Mouse (Mus musculus) hindbrain, embryonic 13.5 days (tissue): Measurements from ENCODE around the gene Polr3e. TPM values are rescaled to one million over a fixed set of nuclear protein-coding genes. Genes with fewer than 3 reads are reported as not detected.
"Not testable (repeated sequence)": the region's sequence is repeated elsewhere in the genome, so short reads cannot be mapped to it uniquely, and the experiment has no call there.

Source experiments
- ATAC-seq: fragments of 200-750 bp; cut with Nextera tagmentation; 2 replicates; pipeline ENCODE4 v1.8.0; 2017; ENCODE audit warnings: moderate TSS enrichment; ENCODE audit not compliant: low FRiP score
- H3K27ac ChIP-seq: fragments of 300-500 bp; sonication (generic); 2 replicates; pipeline ENCODE4 v1.5.1; 2015; ENCODE audit warnings: inconsistent platforms, mild to moderate bottlenecking, moderate library complexity
- H3K27me3 ChIP-seq: fragments of 300-500 bp; sonication (generic); 2 replicates; pipeline ENCODE4 v1.6.1; 2015; ENCODE audit warnings: mild to moderate bottlenecking, inconsistent platforms
- H3K36me3 ChIP-seq: fragments of 300-500 bp; sonication (generic); 2 replicates; pipeline ENCODE4 v1.6.1; 2015; ENCODE audit warnings: mild to moderate bottlenecking, inconsistent platforms
- H3K4me1 ChIP-seq: fragments of 300-500 bp; sonication (generic); replicated peaks from 2 replicates; pipeline ENCODE4 v1.6.1; 2015; ENCODE audit warnings: inconsistent platforms
- H3K4me2 ChIP-seq: fragments of 300-500 bp; sonication (generic); 2 replicates; pipeline ENCODE4 v1.6.1; 2015; ENCODE audit warnings: inconsistent platforms, mild to moderate bottlenecking, moderate library complexity
- H3K4me3 ChIP-seq: fragments of 300-500 bp; sonication (generic); 2 replicates; pipeline ENCODE4 v1.5.1; 2015; ENCODE audit warnings: mild to moderate bottlenecking, inconsistent platforms
- H3K9ac ChIP-seq: fragments of 300-500 bp; sonication (generic); 2 replicates; pipeline ENCODE4 v1.6.1; 2015; ENCODE audit warnings: mild to moderate bottlenecking, inconsistent platforms
- H3K9me3 ChIP-seq: fragments of 300-500 bp; sonication (generic); 2 replicates; pipeline ENCODE4 v1.6.1; 2016; ENCODE audit warnings: inconsistent platforms
- WGBS: fragments of 180-500 bp; shearing (Covaris S2); methylation state at CpG from one replicate; pipeline ENCODE4 v1.1.7; 2015; 5-methylcytosine and 5-hydroxymethylcytosine counted together
- polyA plus RNA-seq: library from polyadenylated mRNA; unstranded; fragments of >200 nt; fragmentation: Nextera tagmentation; extraction: Ambion mirVana; gene quantifications from 2 replicates; pipeline ENCODE4 v1.2.1, GENCODE M21; 2015

Gene Polr3e
- polyA plus RNA-seq, 1 experiment from 2014 or later = 23.1 TPM

DNA sequence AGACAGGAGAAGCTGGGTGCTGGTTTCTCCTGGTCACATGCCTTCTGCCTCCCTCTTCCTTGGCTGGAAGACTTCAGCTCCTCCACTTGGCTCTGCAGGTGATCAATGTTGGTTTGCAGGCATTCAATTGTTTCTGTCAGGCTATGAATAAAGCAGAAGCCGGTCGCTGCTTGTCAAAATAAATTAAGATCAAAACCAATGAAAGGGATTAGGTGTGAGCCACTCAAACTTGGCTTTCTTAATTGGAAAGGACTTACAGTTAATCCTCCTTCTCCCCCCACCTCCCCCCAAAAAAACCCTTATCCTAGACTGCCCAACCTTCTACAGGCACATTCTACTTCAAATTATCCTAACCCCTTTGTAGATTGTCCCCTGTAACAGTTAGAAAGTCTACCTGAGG lies 42.6 kb downstream of the Polr3e start:
- no peaks in the 10 kb centered on the region for H3K27me3 ChIP-seq
- 70% methylated on average over 2 of the region's 2 CpGs for WGBS
- H3K27ac ChIP-seq = no peak overlapping the region
- H3K9me3 ChIP-seq = no peaks in the 10 kb centered on the region
- H3K4me1 ChIP-seq = no peaks in the 10 kb centered on the region
- H3K9ac ChIP-seq = no peak overlapping the region
- no peak for ATAC-seq
- H3K4me2 ChIP-seq = no peak overlapping the region
- H3K36me3 ChIP-seq = peaks cover 47% of the 10 kb centered on the region
- H3K4me3 ChIP-seq = no peak overlapping the region

- Histone ChIP-seq H3K9me3 (no peaks in the 10 kb centered on the region), H3K4me2 (no peak overlapping the region), H3K4me3 (no peak overlapping the region), H3K27ac (no peak overlapping the region), H3K36me3 (peaks cover 47% of the 10 kb centered on the region), H3K4me1 (no peaks in the 10 kb centered on the region), H3K27me3 (no peaks in the 10 kb centered on the region), H3K9ac (no peak overlapping the region)
- WGBS = 88% methylated on average over 6 of the region's 6 CpGs
- ATAC-seq = no peak
Measured at GRCm38 (mm10) chr7:120960601-120961000, 43.1 kb downstream of the Polr3e start.

- 82% methylated on average over 3 of the region's 3 CpGs for WGBS
- no peak overlapping the region for H3K4me2 ChIP-seq
- H3K27ac ChIP-seq = no peak overlapping the region
- no peak overlapping the region for H3K9ac ChIP-seq
- no peaks in the 10 kb centered on the region for H3K27me3 ChIP-seq
- no peaks in the 10 kb centered on the region for H3K4me1 ChIP-seq
- no peak overlapping the region for H3K4me3 ChIP-seq
- peaks cover 40% of the 10 kb centered on the region for H3K36me3 ChIP-seq
- no peak for ATAC-seq
- no peaks in the 10 kb centered on the region for H3K9me3 ChIP-seq
Measured at GRCm38 (mm10) chr7:120961893-120962292, 44.3 kb downstream of the Polr3e start.

- Histone ChIP-seq H3K4me2 (no peak overlapping the region), H3K27ac (no peak overlapping the region), H3K9ac (no peak overlapping the region), H3K4me1 (no peaks in the 10 kb centered on the region), H3K27me3 (no peaks in the 10 kb centered on the region), H3K4me3 (no peak overlapping the region), H3K36me3 (peaks cover 38% of the 10 kb centered on the region), H3K9me3 (no peaks in the 10 kb centered on the region)
- no peak for ATAC-seq
- 90% methylated on average over 5 of the region's 5 CpGs for WGBS
Measured at GRCm38 (mm10) chr7:120963126-120963525, 45.6 kb downstream of the Polr3e start.

DNA sequence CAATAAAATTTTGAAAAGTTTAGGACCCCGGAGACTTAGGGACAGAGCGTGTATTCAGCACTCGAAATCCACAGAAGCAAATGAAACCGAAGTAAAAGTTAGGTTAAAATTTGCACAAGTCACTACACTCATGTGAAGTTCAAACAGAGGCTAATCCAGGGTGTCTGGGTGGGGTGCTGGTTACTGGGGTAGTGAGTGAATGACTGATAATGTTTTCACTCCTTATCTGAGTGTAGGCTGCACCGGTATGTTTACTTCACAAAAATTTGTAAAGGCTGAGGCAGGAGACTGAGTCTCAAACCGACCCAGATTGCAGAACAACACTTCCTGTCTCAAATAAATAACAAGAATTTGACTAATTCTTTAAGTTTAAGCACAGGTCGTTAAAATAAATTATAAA lies 51.7 kb downstream of the Polr3e start:
- Histone ChIP-seq H3K27me3 (no peaks in the 10 kb centered on the region), H3K36me3 (peaks cover 26% of the 10 kb centered on the region), H3K4me3 (no peak overlapping the region), H3K9ac (no peak overlapping the region), H3K9me3 (no peaks in the 10 kb centered on the region), H3K4me2 (no peak overlapping the region), H3K27ac (no peak overlapping the region), H3K4me1 (peaks cover 7% of the 10 kb centered on the region; the same call in 1 of the 2 replicates)
- 94% methylated on average over 7 of the region's 7 CpGs for WGBS
- no peak for ATAC-seq

DNA sequence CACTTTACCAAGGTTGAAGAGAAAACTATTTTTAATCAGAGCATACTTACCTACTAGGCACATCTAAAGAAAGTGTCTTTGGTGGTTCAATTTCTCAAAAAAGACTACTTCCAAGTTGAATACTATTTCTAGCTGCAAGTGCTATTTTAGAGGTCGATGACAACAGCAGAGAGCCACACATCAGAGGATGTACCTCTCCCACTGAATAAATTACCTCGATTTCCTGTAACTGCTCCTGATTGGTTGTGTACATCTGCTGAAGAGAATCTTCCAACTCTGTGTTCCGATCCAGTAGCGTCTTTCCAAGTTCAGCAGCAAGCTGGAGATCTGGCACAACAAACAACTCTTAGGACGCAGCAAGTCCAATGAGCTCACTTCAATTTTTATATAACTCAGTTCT lies 52.6 kb downstream of the Polr3e start:
- WGBS = 91% methylated on average over 5 of the region's 5 CpGs
- Histone ChIP-seq H3K9ac (no peak overlapping the region), H3K4me3 (no peak overlapping the region), H3K4me1 (peaks cover 11% of the 10 kb centered on the region; the same call in 1 of the 2 replicates), H3K27me3 (no peaks in the 10 kb centered on the region), H3K27ac (no peak overlapping the region), H3K4me2 (no peak overlapping the region), H3K36me3 (peaks cover 26% of the 10 kb centered on the region), H3K9me3 (no peaks in the 10 kb centered on the region)
- no peak for ATAC-seq

GRCm38 (mm10) chr7:120972471-120972870 lies 54.9 kb downstream of the Polr3e start:
- ATAC-seq, H3K27ac ChIP-seq, H3K4me3 ChIP-seq, H3K9me3 ChIP-seq, H3K27me3 ChIP-seq, H3K4me2 ChIP-seq, H3K9ac ChIP-seq: not testable (repeated sequence)
- WGBS = 81% methylated on average over 2 of the region's 2 CpGs
- H3K36me3 ChIP-seq = peaks cover 20% of the 10 kb centered on the region
- H3K4me1 ChIP-seq = peaks cover 19% of the 10 kb centered on the region

GRCm38 (mm10) chr7:120974001-120974400 lies 56.5 kb downstream of the Polr3e start:
- no peak for ATAC-seq
- Histone ChIP-seq H3K9me3 (no peaks in the 10 kb centered on the region), H3K4me2 (no peak overlapping the region), H3K27me3 (no peaks in the 10 kb centered on the region), H3K9ac (no peak overlapping the region), H3K27ac (no peak overlapping the region), H3K36me3 (peaks cover 6% of the 10 kb centered on the region), H3K4me1 (peaks cover 31% of the 10 kb centered on the region), H3K4me3 (no peak overlapping the region)
- 88% methylated on average over 3 of the region's 3 CpGs for WGBS

DNA sequence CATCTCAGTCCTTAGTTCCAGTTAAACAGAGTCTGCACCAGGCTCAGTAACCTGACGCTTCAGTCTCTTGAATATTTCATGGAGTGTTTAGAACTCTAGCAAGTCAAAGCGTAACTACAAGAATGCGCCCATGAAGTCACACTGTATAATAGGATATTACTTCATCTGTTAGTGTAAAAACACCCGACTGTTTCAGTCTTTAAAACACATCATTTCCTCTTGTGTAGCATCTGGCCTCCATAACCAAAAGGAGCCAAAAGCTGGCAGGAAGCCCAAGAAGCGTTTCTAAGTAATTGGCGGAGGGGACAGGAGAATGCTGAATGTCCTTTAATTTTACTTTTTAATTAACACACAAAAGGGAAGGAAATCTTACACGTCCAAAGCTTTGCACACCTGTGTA lies 59.5 kb downstream of the Polr3e start:
- H3K27ac ChIP-seq = peak overlapping the region; percentile 30; the same call in 1 of the 2 replicates
- H3K9me3 ChIP-seq = no peaks in the 10 kb centered on the region
- H3K9ac ChIP-seq = no peak overlapping the region
- 48% methylated on average over 7 of the region's 7 CpGs for WGBS
- H3K4me3 ChIP-seq = no peak overlapping the region
- H3K4me2 ChIP-seq = no peak overlapping the region
- H3K4me1 ChIP-seq = peaks cover 48% of the 10 kb centered on the region
- no peaks in the 10 kb centered on the region for H3K36me3 ChIP-seq
- no peaks in the 10 kb centered on the region for H3K27me3 ChIP-seq
- no peak for ATAC-seq

- H3K27ac ChIP-seq = no peak overlapping the region
- ATAC-seq = no peak
- peak overlapping the region; percentile 95 for H3K4me3 ChIP-seq
- H3K9me3 ChIP-seq = no peaks in the 10 kb centered on the region
- H3K9ac ChIP-seq = no peak overlapping the region
- WGBS = 91% methylated on average over 4 of the region's 4 CpGs
- no peaks in the 10 kb centered on the region for H3K36me3 ChIP-seq
- H3K4me1 ChIP-seq = peaks cover 47% of the 10 kb centered on the region
- 0 out of 2 replicates have a peak, but pooled peaks cover 2% of the 10 kb centered on the region for H3K27me3 ChIP-seq
- peak overlapping the region; percentile 69 for H3K4me2 ChIP-seq
Measured at GRCm38 (mm10) chr7:120980041-120980440, 62.5 kb downstream of the Polr3e start.

DNA sequence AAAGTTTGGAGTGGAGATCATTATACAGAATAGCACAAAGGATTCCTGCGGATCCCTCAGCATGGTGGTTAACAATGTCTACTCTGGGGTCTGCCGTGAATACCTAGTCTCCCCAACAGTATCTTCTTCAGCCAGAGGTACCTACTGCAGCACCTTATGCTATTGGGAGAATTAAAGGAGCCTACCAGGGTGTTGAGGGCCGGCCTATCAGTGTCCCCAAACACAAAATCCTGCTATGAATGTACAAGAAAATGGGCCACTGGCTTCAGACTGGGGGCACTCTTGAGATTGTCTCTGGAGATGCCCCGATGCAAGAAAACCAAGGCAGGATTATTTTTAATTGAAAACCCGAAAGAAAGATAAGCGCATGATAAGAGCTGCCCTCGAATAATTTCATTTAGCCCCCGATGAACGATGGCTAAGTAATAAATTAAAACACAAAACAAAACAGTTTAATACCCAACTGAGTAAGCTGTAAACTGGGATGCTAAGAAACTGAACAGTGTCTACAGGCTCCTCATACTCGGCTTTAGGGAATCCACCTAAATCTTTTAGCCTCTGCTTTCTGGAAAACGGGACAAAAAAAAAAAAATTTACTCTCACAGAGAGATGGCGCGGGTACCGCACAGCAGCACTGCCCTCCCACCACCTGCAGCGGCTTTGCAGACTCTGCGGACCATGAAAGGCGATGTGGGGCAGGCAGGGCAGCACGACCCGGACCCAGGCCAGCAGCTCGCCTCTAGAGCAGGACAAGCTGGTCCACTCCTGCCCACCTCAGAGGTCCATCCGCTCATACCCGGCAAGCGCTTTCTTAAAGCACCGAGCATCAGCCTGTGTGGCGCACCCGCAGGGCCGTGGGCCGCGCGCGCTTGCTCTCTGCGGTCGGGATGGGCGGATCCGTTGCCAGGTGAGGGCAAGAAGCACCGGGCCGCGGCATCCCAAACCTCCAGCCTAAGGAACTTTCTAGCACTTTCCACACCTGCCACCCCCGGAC lies 63.7 kb downstream of the Polr3e start:
- H3K36me3 ChIP-seq = no peaks in the 10 kb centered on the region
- peak; percentile 71 for ATAC-seq

DNA sequence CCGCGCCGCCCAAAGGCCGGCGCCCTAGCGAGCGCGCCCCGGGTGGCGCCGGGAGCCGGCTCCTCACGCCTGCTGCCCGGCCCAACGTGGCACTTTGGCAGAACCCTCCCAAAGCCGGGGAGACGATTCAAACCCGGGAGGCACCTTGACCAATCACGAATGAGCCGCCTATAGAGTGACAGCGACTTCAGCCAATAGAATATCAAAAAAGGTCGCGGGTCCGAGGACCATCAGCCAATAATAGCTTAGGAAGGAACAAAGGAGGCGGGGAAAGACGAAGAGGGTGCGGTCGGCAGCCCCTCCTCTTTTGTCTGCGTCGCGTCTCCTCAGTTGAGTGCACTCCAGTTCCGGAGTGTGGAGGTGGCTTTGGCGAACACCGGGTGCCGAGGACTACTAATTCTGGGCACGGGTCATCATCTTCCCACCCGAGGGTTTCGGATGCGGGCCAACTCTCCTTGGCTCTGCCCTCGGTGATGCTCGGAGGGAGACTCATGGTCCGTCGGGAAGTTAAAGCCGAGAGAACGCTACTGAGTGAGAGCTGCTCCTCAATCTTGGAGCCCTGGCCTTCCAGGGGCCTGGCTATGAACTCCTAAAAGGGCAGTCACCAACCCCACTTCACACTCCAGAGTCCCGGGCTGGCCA lies 64.8 kb downstream of the Polr3e start, which contains the start of the genes Cdr2 and Mfsd13b:
TSS of gene Cdr2 (minus strand) at position 113 of the 642 bp plus-strand sequence.
TSS of gene Mfsd13b (plus strand) at position 310 of the 642 bp plus-strand sequence.
- Histone ChIP-seq H3K4me1 (peaks cover 40% of the 10 kb centered on the region), H3K4me2 (peak within 1 kb of the TSS; percentile 84), H3K27me3 (0 out of 2 replicates have a peak, but pooled peaks cover 2% of the 10 kb centered on the region), H3K4me3 (peak within 1 kb of the TSS; percentile 95), H3K27ac (peak within 1 kb of the TSS; percentile 87), H3K36me3 (no peaks in the 10 kb centered on the region), H3K9ac (peak within 1 kb of the TSS; percentile 86), H3K9me3 (no peaks in the 10 kb centered on the region)
- WGBS = under 1% methylated on average over 46 of the region's 46 CpGs
- ATAC-seq = peak; percentile 96

More for the DNA sequence above, 63.7 kb downstream of the Polr3e start:
- peak overlapping the region; percentile 86 for H3K9ac ChIP-seq
- peak overlapping the region; percentile 95 for H3K4me3 ChIP-seq
- 0 out of 2 replicates have a peak, but pooled peaks cover 2% of the 10 kb centered on the region for H3K27me3 ChIP-seq
- H3K4me2 ChIP-seq = peak overlapping the region; percentile 69
- peak overlapping the region; percentile 87 for H3K27ac ChIP-seq
- peaks cover 47% of the 10 kb centered on the region for H3K4me1 ChIP-seq
- no peaks in the 10 kb centered on the region for H3K9me3 ChIP-seq
- 4% methylated on average over 39 of the region's 39 CpGs for whole genome bisulfite sequencing
